Mouse (Mus musculus): ENCODE data around the gene Eef1akmt2. TPM values are rescaled to one million over a fixed set of nuclear protein-coding genes. Genes with fewer than 3 reads are reported as not detected.

Eef1akmt2 gene
- total RNA-seq, 2 experiments from 2014 or later = 31.8 to 40.6 TPM

DNA sequence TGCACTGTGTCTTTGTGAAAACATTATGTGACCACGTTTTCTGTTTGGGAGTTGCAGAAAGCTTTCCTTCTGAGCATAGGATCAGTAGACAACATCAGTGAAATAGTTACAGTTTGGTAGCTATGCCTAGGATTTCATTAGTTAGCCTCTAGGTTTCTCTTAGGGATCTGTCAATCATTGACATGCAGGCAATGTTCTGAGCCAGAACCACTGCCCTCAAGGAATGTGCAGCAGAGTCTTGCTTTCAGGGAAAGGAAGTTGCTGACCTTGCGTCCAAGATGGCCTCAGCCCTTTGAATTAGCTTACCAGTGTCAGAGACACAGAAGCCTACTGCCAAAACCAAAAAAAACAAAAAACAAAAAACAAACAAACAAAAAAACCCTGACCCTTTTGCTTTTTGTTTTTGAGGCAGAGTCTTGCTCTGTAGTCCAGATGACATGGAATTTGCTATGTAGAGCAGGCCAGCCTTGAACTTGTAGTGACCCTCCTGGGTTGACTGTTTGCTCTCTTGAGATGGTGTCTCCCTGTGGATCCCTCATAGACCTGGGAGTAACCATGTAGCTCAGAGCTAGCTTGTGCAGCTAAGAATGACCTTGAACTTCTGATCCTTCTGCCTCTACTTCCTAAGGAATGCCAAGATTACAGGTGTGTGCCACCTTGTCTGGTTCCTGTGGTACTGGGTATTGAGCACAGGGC lies 23.1 kb upstream of the Eef1akmt2 start:
- no peak for ATAC-seq (replicated peaks; ENCODE audit: low FRiP score, low TSS enrichment, poor library complexity, severe bottlenecking)

DNA sequence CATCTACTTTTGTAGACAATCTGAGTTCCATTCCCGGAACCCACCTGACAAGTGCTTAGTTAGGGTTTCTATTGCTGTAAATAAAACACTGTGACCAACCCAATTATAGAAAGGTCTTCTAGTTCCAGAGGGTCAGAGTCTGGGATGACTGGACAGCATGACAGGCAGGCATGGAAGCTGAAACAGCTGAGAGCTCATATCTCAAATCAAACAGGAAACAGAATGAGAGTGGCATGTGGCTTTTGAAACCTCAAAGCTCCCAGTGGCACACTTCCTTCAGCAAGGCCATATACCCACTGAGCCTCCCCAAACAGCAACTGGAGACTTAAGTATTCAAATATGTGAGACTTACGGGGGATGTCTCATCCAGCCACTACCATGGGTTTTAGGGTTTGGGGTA lies 20.6 kb upstream of the Eef1akmt2 start:
- no peak for ATAC-seq (replicated peaks; ENCODE audit: low FRiP score, low TSS enrichment, poor library complexity, severe bottlenecking)

DNA sequence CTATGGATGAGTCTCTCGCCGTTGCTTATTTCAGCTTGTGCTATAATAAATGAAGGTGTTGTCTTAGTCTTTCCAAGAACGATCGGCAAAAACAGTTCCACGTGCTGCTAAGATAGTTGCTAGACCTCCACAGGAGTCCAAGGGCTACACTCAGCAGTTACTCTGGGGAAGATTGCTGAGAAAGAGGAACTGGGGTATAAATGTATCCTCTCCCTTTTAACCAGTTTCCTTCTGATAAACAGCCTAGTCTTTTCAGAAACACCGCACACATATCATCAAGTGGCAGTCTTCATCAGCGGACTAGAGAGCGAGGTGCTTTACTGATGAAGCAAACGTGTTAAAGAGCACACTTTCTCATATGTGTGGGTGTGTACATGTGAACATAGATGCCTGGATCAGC lies 13.8 kb upstream of the Eef1akmt2 start:
- peak; percentile 63 for ATAC-seq (replicated peaks; ENCODE audit: low FRiP score, low TSS enrichment, poor library complexity, severe bottlenecking)

DNA sequence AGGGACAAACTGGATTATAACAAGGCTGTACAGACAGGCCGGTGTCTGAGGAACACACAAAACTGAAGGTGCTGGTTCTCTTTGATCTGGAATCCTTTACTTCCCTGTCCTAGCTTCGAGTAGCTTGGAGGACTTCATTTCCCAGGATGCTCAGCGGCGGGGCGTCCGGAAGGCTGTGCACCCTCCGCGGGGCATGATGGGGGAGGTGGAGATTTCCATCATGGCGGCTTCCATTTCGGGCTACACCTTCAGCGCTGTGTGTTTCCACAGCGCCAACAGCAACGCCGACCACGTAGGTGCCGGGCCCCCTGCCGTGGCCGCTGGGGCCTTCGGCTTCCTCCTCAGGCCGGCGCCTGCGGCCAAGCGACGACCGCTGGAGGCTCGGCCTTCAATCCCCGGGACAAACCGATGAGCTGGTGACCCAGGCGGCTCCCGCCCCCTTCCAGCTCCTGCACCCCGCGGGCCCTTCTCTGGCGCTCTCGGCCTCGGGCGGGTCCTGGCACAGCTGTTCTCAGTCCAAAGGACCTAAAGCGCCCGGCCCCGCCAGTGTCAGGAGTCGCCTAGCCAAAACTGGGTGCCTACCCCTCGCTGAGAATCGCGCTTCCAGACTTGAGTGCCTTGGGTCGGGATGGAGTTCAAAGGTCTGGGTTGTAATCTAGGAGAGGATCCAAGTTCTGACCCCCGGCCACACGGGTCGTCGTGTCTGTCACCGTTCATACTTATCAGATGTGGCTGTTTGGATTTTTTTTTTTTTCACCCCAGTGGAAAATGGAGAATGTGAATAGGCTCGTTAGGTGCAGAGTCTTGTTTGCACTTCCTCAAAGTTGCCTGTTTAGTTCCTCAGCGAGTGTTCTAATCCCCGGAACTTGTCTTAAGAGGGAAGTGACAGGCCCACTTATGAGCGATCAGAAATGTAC lies 6.8 kb upstream of the Eef1akmt2 start, which contains the start of gene Abraxas2:
Gene Abraxas2, plus strand, starts transcription at position 184 of the 917 bp plus-strand sequence.
- peak; percentile 93 for ATAC-seq (replicated peaks; ENCODE audit: low FRiP score, low TSS enrichment, poor library complexity, severe bottlenecking)

DNA sequence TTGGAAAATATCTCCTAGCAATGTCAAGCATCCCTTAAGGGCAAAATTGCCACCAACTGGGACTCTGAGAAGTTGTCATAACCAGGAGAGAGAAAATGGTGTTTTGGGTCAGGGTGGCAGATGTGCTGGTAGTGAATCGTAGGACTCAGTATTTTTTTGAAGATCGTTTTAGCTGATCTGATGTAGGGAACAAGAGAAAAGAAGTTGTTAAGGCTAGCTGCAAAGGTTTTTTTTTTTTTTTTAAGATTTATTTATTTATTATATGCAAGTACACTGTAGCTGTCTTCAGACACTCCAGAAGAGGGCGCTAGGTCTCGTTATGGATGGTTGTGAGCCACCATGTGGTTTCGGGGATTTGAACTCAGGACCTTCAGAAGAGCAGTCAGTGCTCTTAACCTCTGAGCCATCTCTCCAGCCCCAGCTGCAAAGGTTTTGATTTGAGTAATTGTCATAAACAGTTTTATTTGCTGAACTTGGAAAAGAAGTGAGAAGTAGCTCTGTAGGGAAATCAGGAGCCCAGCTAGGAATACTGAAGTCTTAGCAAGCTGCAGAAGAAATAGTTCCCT lies 5.7 kb upstream of the Eef1akmt2 start:
- ATAC-seq (replicated peaks; ENCODE audit: low FRiP score, low TSS enrichment, poor library complexity, severe bottlenecking) = no peak

DNA sequence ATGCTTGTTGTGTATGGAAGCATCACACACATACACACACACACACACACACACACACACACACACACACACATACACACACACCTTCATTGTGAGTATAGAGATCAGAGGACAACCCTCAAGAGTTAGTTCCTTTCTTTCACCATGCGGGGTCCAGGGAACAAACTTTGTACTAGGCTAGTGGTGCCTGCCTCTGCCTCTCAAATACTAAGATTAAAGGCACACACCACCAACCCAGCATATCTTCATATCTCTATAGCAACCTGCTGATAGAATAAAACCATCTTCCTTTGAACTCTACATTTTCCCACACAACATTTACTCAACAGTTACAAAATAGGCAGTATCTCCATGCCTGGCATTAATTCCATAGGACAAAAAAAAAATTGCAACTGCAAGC lies 3.6 kb upstream of the Eef1akmt2 start:
- no peak for ATAC-seq (replicated peaks; ENCODE audit: low FRiP score, low TSS enrichment, poor library complexity, severe bottlenecking)

DNA sequence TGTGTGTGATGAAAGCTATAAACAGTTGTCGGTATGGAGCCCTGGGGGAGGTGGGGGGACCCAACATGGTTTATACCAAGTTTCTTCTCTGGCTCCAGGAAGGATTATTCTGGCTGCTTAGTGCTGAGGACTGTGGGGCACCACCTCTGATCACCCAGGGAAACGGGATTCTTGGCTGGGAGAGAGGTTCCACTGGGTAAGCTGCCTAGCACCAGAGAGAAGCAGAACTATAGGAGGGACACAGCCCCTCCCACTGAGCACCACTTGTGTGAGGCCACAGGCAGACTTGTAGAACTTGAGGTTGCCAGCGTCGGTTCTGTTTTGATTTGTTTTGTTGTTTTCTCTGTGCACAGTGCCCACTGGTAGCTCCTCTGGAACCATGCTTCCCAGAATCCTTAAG lies 1.5 kb upstream of the Eef1akmt2 start:
- no peak for ATAC-seq (replicated peaks; ENCODE audit: low FRiP score, low TSS enrichment, poor library complexity, severe bottlenecking)

DNA sequence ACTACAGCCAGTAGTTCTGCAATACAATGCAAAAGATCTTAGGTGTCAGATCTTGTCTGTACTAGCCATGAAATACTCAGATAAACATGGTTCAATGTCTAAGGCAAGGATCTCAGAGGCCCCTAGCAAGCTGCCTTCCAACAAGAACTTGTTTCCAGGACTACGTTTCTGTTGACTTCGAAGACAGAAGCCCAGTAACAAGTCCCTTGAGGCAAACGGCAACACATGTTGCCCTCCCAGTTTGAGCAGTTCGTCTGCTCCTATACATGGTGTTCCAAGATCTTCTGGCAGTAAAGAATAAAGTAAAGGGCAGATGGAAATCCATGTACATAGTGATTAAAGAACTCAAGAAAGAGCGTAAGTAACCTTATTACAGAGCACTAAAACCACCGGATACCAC lies 888 bp upstream of the Eef1akmt2 start:
- no peak for ATAC-seq (replicated peaks; ENCODE audit: low FRiP score, low TSS enrichment, poor library complexity, severe bottlenecking)

DNA sequence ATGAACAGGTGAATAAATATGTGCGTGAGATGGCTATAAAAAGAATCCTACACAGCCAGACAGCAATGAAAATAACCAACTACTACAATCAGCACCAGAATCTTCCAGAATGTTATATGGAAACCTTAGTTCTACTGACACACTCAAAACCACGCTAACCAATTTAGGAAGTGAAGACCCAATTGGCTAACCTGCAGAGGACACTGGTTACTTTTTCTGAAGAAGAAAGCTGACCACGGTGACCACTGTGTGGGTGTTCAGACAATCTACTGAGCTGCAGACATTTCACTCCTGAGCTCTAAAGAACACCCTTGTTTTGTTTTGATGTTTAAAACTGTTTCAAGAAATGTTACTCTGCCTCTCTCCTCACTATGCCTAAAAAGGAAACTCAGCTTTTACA lies 9.3 kb downstream of the Eef1akmt2 start:
- ATAC-seq (replicated peaks; ENCODE audit: low FRiP score, low TSS enrichment, poor library complexity, severe bottlenecking) = no peak

DNA sequence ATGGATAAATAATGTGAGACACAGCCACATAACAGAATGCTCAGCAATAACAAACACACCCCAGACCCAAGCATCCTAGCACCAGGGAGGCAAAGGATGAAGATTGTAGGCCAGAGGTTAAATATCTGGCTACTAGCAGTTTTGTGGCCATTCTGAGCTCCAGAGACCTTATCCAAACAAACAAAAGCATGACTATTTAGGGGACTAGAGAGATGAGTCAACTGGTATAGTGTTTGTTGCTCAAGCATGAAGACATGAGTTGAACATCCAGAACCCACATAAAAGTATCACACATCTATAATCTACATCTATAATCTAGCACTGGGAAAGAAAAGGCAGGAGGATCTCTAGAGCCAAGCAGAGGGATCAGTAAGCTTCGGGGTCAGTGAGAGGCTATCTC lies 10.0 kb downstream of the Eef1akmt2 start:
- no peak for ATAC-seq (replicated peaks; ENCODE audit: low FRiP score, low TSS enrichment, poor library complexity, severe bottlenecking)

DNA sequence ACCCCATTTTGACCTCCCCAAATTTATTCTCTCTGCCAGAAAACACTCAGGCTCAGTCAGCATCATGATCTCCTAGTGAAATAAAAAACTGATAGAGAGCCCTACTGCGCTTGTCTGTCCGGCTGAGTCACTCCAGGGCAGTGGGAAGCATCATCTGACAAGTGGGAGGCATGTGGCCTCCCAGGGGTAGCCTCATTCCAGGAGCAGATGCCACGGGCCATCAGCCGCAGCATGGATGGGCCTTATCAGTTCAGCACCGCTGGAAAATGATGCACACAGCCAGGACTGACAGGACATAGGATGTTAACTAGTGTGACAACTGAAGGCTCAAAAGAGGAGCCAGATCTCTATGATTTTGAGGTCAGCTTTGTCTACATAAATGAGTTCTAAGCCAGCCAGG lies 11.2 kb downstream of the Eef1akmt2 start:
- no peak for ATAC-seq (replicated peaks; ENCODE audit: low FRiP score, low TSS enrichment, poor library complexity, severe bottlenecking)

DNA sequence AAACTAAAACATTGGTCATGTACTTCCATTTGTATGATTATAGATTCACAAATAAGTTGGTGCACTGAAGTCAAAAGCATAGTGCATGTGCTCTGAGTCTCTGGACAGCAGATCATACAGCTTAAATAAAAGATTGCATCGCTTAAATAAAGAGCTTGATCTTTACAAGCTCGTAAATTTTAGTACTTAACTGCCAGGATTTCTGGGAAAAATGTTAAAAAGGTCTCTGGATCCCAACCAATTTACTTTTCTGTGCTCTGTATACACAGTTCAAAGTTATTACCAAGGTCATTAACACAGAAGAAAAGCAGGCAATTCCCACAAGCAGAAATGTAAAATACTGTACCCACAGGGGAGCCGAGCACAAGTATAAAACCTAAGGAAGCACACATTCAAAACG lies 21.5 kb downstream of the Eef1akmt2 start:
- ATAC-seq (replicated peaks; ENCODE audit: low FRiP score, low TSS enrichment, poor library complexity, severe bottlenecking) = no peak

DNA sequence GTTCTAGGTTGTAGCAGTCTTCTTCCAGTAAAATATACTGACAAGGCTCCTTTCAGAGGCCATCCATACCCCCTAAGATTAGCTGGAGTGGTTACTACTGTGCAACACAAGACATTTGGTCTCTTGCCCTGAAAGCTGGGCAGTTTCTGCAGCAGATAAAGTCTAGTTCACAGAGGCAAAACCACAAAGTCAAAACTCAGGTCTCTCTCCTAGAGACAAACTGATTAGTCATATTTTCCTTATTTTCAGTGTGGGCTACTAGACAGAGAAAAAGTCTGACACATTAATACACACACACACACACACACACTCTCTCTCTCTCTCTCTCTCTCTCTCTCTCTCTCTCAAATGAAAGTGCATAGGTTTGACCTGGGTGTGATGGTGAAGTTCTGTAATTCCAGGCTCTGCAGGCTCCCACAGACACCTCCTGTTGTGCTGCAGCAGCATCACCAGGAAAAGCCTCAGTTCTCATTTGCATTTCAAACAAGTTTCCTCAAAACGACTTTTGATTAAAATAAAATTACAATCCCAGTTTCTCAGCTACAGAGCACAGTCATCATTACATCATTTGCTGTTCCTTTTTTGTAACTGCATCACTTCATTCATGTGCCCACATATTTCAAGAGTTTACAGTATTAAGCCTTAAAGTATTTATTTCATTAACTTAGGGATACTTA lies 28.0 kb downstream of the Eef1akmt2 start:
- peak; percentile 92 for ATAC-seq (replicated peaks; ENCODE audit: low FRiP score, low TSS enrichment, poor library complexity, severe bottlenecking)

DNA sequence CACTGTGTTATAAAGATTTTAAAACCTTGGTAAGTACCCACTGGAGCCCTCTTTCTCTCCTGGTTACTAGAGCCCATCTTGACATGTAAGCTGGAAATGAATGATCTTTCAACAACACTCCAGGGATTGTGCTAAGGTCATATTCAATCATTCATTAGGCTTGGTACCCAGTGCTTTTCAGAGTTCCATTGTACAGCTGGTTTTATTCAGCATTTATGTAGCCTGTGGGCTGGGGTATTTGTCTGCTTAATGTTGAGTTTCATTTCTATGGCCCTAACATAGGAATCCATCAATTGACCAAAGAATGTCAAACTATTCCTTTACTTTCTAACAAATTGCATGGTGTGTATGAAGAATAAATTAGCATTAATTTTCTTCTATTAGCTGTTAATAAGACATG lies 28.6 kb downstream of the Eef1akmt2 start:
- ATAC-seq (replicated peaks; ENCODE audit: low FRiP score, low TSS enrichment, poor library complexity, severe bottlenecking) = no peak

DNA sequence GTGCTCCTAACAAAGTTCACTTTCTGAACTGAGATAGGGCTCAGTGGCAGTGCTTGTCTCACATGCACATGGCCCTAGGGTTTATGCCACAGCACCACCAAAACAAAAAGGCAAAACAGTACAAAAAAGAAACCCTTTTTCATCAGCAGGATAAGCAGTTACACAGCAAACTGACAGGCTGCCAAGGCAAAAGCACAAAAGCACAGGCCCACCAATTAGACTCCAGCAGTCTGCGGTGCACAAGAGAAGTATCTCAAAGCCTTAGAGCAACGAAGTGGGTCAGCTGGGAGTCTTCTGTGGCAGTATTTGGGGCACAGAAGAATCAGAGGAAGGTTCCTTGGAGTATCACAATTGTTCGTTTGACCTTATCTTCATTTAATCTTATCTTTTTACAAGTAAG lies 31.8 kb downstream of the Eef1akmt2 start:
- ATAC-seq (replicated peaks; ENCODE audit: low FRiP score, low TSS enrichment, poor library complexity, severe bottlenecking) = no peak

DNA sequence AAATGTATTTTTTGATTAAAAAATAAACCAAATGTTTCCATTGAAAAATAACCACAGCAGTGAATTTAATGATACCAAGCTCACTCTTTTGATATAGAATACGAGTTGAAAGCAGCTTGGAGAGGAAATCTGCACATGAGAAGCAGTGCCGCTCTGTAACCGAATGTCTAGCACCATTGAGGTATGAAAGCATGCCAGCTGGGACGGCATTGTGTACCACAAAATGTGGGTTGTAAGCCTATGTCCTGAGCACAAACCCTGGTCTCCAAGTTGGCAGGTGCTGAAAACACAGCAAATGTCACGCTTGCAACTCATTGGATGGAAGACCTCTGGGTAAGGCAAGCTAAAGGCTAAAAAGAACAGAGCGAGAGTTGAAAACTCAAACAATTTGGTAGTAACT lies 35.4 kb downstream of the Eef1akmt2 start:
- ATAC-seq (replicated peaks; ENCODE audit: low FRiP score, low TSS enrichment, poor library complexity, severe bottlenecking) = no peak

DNA sequence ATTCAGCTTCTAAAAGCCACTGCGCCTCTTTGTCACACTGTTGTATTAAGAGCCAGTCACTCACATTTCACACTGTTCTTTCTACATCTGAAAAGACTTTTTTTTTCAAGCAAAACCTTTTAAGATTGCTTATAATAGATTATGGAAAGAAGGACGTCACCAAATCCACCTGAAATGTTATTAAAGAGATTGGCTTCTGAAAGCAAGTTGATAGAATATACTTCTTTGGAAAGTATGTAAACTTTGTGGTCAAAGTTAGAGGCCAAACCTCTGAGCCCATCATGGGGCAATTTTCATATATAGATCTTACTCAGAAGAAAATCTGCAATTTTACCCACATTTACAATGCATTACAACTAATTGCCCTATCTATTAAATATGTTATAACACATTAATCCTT lies 35.9 kb downstream of the Eef1akmt2 start:
- no peak for ATAC-seq (replicated peaks; ENCODE audit: low FRiP score, low TSS enrichment, poor library complexity, severe bottlenecking)

DNA sequence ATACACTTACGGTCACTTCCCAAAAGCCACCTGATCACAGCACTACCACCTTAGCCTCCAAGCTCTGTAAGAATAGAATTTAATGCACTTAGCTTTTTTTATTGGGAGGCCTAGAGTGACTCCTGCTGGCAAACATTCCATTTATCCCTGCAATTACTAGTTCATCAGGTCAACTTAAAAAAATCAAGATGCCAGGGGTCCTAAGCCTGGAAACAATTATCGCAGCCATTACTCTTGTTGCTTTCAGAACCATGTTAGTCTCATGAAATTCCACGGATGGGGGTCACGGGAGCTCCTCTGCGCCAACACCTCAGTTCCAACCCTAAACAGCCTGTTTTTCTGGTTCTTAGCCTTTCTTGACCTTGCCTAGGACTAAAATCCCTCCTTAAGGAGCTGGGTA lies 37.4 kb downstream of the Eef1akmt2 start:
- no peak for ATAC-seq (replicated peaks; ENCODE audit: low FRiP score, low TSS enrichment, poor library complexity, severe bottlenecking)

DNA sequence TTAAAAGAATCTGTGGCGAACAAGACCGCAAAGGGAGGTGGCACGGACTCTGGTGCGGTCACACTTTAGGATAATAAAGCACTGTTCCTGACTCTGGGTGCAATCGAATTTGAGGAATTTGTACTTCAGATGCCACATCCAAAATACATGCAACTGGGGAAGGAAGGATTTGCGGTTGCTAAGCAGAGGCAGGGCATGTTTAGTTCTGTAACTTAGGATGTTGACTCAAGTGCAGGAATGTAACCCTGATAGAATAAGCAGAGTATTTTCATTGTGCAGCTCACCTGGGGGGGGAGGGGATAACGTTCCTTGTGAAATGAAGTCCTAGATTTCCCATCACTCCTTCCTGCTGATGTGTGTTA lies 38.4 kb downstream of the Eef1akmt2 start:
- ATAC-seq (replicated peaks; ENCODE audit: low FRiP score, low TSS enrichment, poor library complexity, severe bottlenecking) = no peak

Measured in megakaryocyte-erythroid progenitor cell, adult 5-6 weeks (primary cell).